7 mouse cellular contexts compared by ENCODE assay signal in genomic region chrX:10993005-10993377, GRCm38 (mm10).
DNase-seq lines count a peak whose midpoint lies in the region; ATAC-seq lines count a peak whose summit lies in the region.

No protein-coding gene starts in this region.

- DNase-seq in right cerebral cortex, adult 18-20 months, result peak; percentile 2
- DNase-seq in right cerebral cortex, postnatal 36 days (ENCODE audit: low spot score in 2 of 2), result no peak
- DNase-seq in embryonic facial prominence, embryonic 11.5 days (ENCODE audit: low spot score), result peak; percentile 2
- DNase-seq in hindbrain, embryonic 10.5 days (ENCODE audit: low spot score), result peak; percentile 34
- DNase-seq in liver, result peak; percentile 3
- peak; percentile 20 for DNase-seq in ovary, postnatal 36 days (ENCODE audit: low spot score)
- DNase-seq in spleen, postnatal 10 days (ENCODE audit: low spot score in 2 of 2), result no peak

- no peaks in the 10 kb centered on the region; the same call in none of the 2 replicates for H3K27me3 ChIP-seq in embryonic facial prominence, embryonic 11.5 days (ENCODE audit: control insufficient read depth, insufficient read depth, low read length)
- peaks cover 32% of the 10 kb centered on the region for H3K27me3 ChIP-seq in hindbrain, embryonic 10.5 days (ENCODE audit: insufficient read depth, poor library complexity, severe bottlenecking)

- no peak overlapping the region for H3K4me3 ChIP-seq in embryonic facial prominence, embryonic 11.5 days (ENCODE audit: low read depth, low read length)
- H3K4me3 ChIP-seq in hindbrain, embryonic 10.5 days, result peak overlapping the region; percentile 40

- H3K36me3 ChIP-seq in embryonic facial prominence, embryonic 11.5 days (replicated peaks; ENCODE audit: control insufficient read depth, insufficient read depth, low read depth, low read length), result no peaks in the 10 kb centered on the region
- H3K36me3 ChIP-seq in hindbrain, embryonic 10.5 days, result no peaks in the 10 kb centered on the region

- no peaks in the 10 kb centered on the region for H3K4me1 ChIP-seq in embryonic facial prominence, embryonic 11.5 days (ENCODE audit: control insufficient read depth, insufficient read depth, low read length)
- H3K4me1 ChIP-seq in hindbrain, embryonic 10.5 days (replicated peaks), result peaks cover 13% of the 10 kb centered on the region

- 21% methylated on average over 6 of the region's 6 CpGs for WGBS in embryonic facial prominence, embryonic 11.5 days
- 20% methylated on average over 6 of the region's 6 CpGs for whole genome bisulfite sequencing in hindbrain, embryonic 10.5 days

- peak overlapping the region; percentile 23 for H3K4me2 ChIP-seq in embryonic facial prominence, embryonic 11.5 days (ENCODE audit: low read depth, low read length)

- H3K9me3 ChIP-seq in embryonic facial prominence, embryonic 11.5 days (replicated peaks; ENCODE audit: control insufficient read depth, low read length), result no peaks in the 10 kb centered on the region
- no peaks in the 10 kb centered on the region for H3K9me3 ChIP-seq in hindbrain, embryonic 10.5 days

- no peak; the same call in 1 of the 2 replicates for ATAC-seq in embryonic facial prominence, embryonic 11.5 days (replicated peaks; ENCODE audit: insufficient number of reproducible peaks, low FRiP score, low TSS enrichment, low read depth)

- no peak overlapping the region for H3K27ac ChIP-seq in embryonic facial prominence, embryonic 11.5 days (replicated peaks; ENCODE audit: low read depth, low read length)
- H3K27ac ChIP-seq in hindbrain, embryonic 10.5 days, result peak overlapping the region; percentile 88

- H3K9ac ChIP-seq in embryonic facial prominence, embryonic 11.5 days (replicated peaks; ENCODE audit: low read length), result no peak overlapping the region

Comparison
In these comparisons a context has a peak if more than half of its experiments do, and no peak if none do; other contexts are left out.
1. DNase-seq: peak in right cerebral cortex, adult 18-20 months (single experiment), embryonic facial prominence, embryonic 11.5 days (single experiment), hindbrain, embryonic 10.5 days (single experiment), liver (single experiment) and ovary, postnatal 36 days (single experiment); none in right cerebral cortex, postnatal 36 days (0 of 2) and spleen, postnatal 10 days (0 of 2).